Mouse (Mus musculus): ENCODE measurements around the gene Pfn4. TPM values are rescaled to one million over a fixed set of nuclear protein-coding genes. Genes with fewer than 3 reads are reported as not detected.

The Pfn4 gene
- polyA plus RNA-seq (2012), result not detected in 2 replicates

GRCm38 (mm10) chr12:4768492-4769332 lies at the start of gene Pfn4, which contains the start of gene Fam228b:
TSS of gene Pfn4 (plus strand) at chr12:4769022.
TSS of gene Fam228b (minus strand) at chr12:4769267.
- Histone ChIP-seq H3K9me3 (ENCODE audit: control insufficient read depth, low read length) (no peaks in the 10 kb centered on the region), H3K27me3 (ENCODE audit: control insufficient read depth) (no peaks in the 10 kb centered on the region), H3K36me3 (ENCODE audit: control insufficient read depth) (no peaks in the 10 kb centered on the region), H3K4me1 (ENCODE audit: control insufficient read depth) (peaks cover 13% of the 10 kb centered on the region), H3K4me3 (replicated peaks) (peak within 1 kb of the TSS; percentile 87)
- TF ChIP-seq GATA1 (IDR thresholded peaks at IDR 0.05; ENCODE audit: low read length), result no peak

GRCm38 (mm10) chr12:4719066-4719761 lies 49.6 kb upstream of the Pfn4 start:
- TF ChIP-seq GATA1 (IDR thresholded peaks at IDR 0.05; ENCODE audit: low read length) (no peak), TAL1 (IDR thresholded peaks at IDR 0.05; ENCODE audit: low read length) (no peak)
- H3K36me3 ChIP-seq (ENCODE audit: control insufficient read depth), result peaks cover 12% of the 10 kb centered on the region
- H3K27me3 ChIP-seq (ENCODE audit: control insufficient read depth), result no peaks in the 10 kb centered on the region
- no peaks in the 10 kb centered on the region for H3K9me3 ChIP-seq (ENCODE audit: control insufficient read depth, low read length)
- H3K4me1 ChIP-seq (ENCODE audit: control insufficient read depth), result peaks cover 62% of the 10 kb centered on the region
- H3K4me3 ChIP-seq (replicated peaks), result peak overlapping the region; percentile 49

- peak overlapping the region; percentile 49 for H3K4me3 ChIP-seq (replicated peaks)
- H3K9me3 ChIP-seq (ENCODE audit: control insufficient read depth, low read length), result no peaks in the 10 kb centered on the region
- TF ChIP-seq GATA1 (IDR thresholded peaks at IDR 0.05; ENCODE audit: low read length) (no peak), TAL1 (IDR thresholded peaks at IDR 0.05; ENCODE audit: low read length) (no peak)
- peaks cover 5% of the 10 kb centered on the region for H3K36me3 ChIP-seq (ENCODE audit: control insufficient read depth)
- H3K4me1 ChIP-seq (ENCODE audit: control insufficient read depth), result peaks cover 56% of the 10 kb centered on the region
- H3K27me3 ChIP-seq (ENCODE audit: control insufficient read depth), result no peaks in the 10 kb centered on the region
Measured at GRCm38 (mm10) chr12:4719762-4720754, 48.8 kb upstream of the Pfn4 start.

GRCm38 (mm10) chr12:4729165-4729564 lies 39.7 kb upstream of the Pfn4 start:
- TF ChIP-seq TAL1 (IDR thresholded peaks at IDR 0.05; ENCODE audit: low read length), result no peak
- H3K4me3 ChIP-seq (replicated peaks), result no peak overlapping the region
- no peaks in the 10 kb centered on the region for H3K36me3 ChIP-seq (ENCODE audit: control insufficient read depth)
- no peaks in the 10 kb centered on the region for H3K4me1 ChIP-seq (ENCODE audit: control insufficient read depth)
- H3K9me3 ChIP-seq (ENCODE audit: control insufficient read depth, low read length), result no peaks in the 10 kb centered on the region
- no peaks in the 10 kb centered on the region for H3K27me3 ChIP-seq (ENCODE audit: control insufficient read depth)

GRCm38 (mm10) chr12:4731629-4732028 lies 37.2 kb upstream of the Pfn4 start:
- Histone ChIP-seq H3K4me1 (ENCODE audit: control insufficient read depth) (no peaks in the 10 kb centered on the region), H3K36me3 (ENCODE audit: control insufficient read depth) (no peaks in the 10 kb centered on the region), H3K9me3 (ENCODE audit: control insufficient read depth, low read length) (no peaks in the 10 kb centered on the region), H3K27me3 (ENCODE audit: control insufficient read depth) (no peaks in the 10 kb centered on the region), H3K4me3 (replicated peaks) (no peak overlapping the region)
- TF ChIP-seq GATA1 (IDR thresholded peaks at IDR 0.05; ENCODE audit: low read length) (no peak), TAL1 (IDR thresholded peaks at IDR 0.05; ENCODE audit: low read length) (no peak)

GRCm38 (mm10) chr12:4732332-4732731 lies 36.5 kb upstream of the Pfn4 start:
- Histone ChIP-seq H3K27me3 (ENCODE audit: control insufficient read depth) (no peaks in the 10 kb centered on the region), H3K4me1 (ENCODE audit: control insufficient read depth) (no peaks in the 10 kb centered on the region), H3K4me3 (replicated peaks) (no peak overlapping the region), H3K9me3 (ENCODE audit: control insufficient read depth, low read length) (no peaks in the 10 kb centered on the region), H3K36me3 (ENCODE audit: control insufficient read depth) (no peaks in the 10 kb centered on the region)
- TF ChIP-seq TAL1 (IDR thresholded peaks at IDR 0.05; ENCODE audit: low read length) (no peak), GATA1 (IDR thresholded peaks at IDR 0.05; ENCODE audit: low read length) (no peak)

GRCm38 (mm10) chr12:4738031-4738576 lies 30.7 kb upstream of the Pfn4 start, which contains the start of gene Fam228a:
TSS of gene Fam228a (minus strand) at chr12:4738430.
- H3K4me1 ChIP-seq (ENCODE audit: control insufficient read depth), result no peaks in the 10 kb centered on the region
- H3K4me3 ChIP-seq (replicated peaks), result no peak within 1 kb of the TSS
- no peaks in the 10 kb centered on the region for H3K27me3 ChIP-seq (ENCODE audit: control insufficient read depth)
- TF ChIP-seq GATA1 (IDR thresholded peaks at IDR 0.05; ENCODE audit: low read length), result no peak
- no peak for TF ChIP-seq TAL1 (IDR thresholded peaks at IDR 0.05; ENCODE audit: low read length)
- no peaks in the 10 kb centered on the region for H3K9me3 ChIP-seq (ENCODE audit: control insufficient read depth, low read length)
- no peaks in the 10 kb centered on the region for H3K36me3 ChIP-seq (ENCODE audit: control insufficient read depth)

GRCm38 (mm10) chr12:4740823-4741222 lies 28.0 kb upstream of the Pfn4 start:
- H3K27me3 ChIP-seq (ENCODE audit: control insufficient read depth), result no peaks in the 10 kb centered on the region

More at GRCm38 (mm10) chr12:4740823-4741222, 28.0 kb upstream of the Pfn4 start:
- H3K4me1 ChIP-seq (ENCODE audit: control insufficient read depth), result no peaks in the 10 kb centered on the region
- no peaks in the 10 kb centered on the region for H3K9me3 ChIP-seq (ENCODE audit: control insufficient read depth, low read length)
- no peak overlapping the region for H3K4me3 ChIP-seq (replicated peaks)
- TF ChIP-seq GATA1 (IDR thresholded peaks at IDR 0.05; ENCODE audit: low read length) (no peak), TAL1 (IDR thresholded peaks at IDR 0.05; ENCODE audit: low read length) (no peak)
- no peaks in the 10 kb centered on the region for H3K36me3 ChIP-seq (ENCODE audit: control insufficient read depth)
